Mouse (Mus musculus) forebrain, embryonic 11.5 days (tissue): ENCODE measurements at regions not wholly inside any gene's neighbourhood (a gene's known extent, or its start where the extent isn't known, plus 50 kb on each side); places are given as distances from the start of the nearest gene placed in this dataset.

Source experiments
- ATAC-seq: fragments of 200-750 bp; cut with Nextera tagmentation; replicated peaks from 2 replicates; pipeline ENCODE4 v1.8.0; 2017; ENCODE audit warnings: moderate TSS enrichment; ENCODE audit not compliant: low FRiP score
- DNase-seq: peaks from one replicate; pipeline ENCODE4 v3.0.0-alpha.2; 2017; ENCODE audit warnings: low spot score
- H3K27ac ChIP-seq: fragments of 300-500 bp; sonication (generic); 2 replicates; pipeline ENCODE4 v1.5.1; 2014; ENCODE audit warnings: low read depth, low read length
- H3K27me3 ChIP-seq: fragments of 300-500 bp; sonication (generic); 2 replicates; pipeline ENCODE4 v1.6.1; 2014; ENCODE audit warnings: mild to moderate bottlenecking, low read length, mixed read lengths; ENCODE audit not compliant: control insufficient read depth, insufficient read depth
- H3K36me3 ChIP-seq: fragments of 300-500 bp; sonication (generic); 2 replicates; pipeline ENCODE4 v1.6.1; 2014; ENCODE audit warnings: mild to moderate bottlenecking, low read length, moderate library complexity, mixed read lengths; ENCODE audit not compliant: control insufficient read depth, insufficient read depth
- H3K4me1 ChIP-seq: fragments of 300-500 bp; sonication (generic); replicated peaks from 2 replicates; pipeline ENCODE4 v1.6.1; 2014; ENCODE audit warnings: low read length, mixed read lengths; ENCODE audit not compliant: control insufficient read depth, insufficient read depth
- H3K4me2 ChIP-seq: fragments of 300-500 bp; sonication (generic); 2 replicates; pipeline ENCODE4 v1.6.1; 2014; ENCODE audit warnings: low read depth, mild to moderate bottlenecking, low read length, moderate library complexity, mixed read lengths; ENCODE audit not compliant: severe bottlenecking
- H3K4me3 ChIP-seq: fragments of 300-500 bp; sonication (generic); 2 replicates; pipeline ENCODE4 v1.5.1; 2014; ENCODE audit warnings: low read depth, low read length
- H3K9ac ChIP-seq: fragments of 300-500 bp; sonication (generic); 2 replicates; pipeline ENCODE4 v1.6.1; 2014; ENCODE audit warnings: low read length
- H3K9me3 ChIP-seq: fragments of 300-500 bp; sonication (generic); 2 replicates; pipeline ENCODE4 v1.6.1; 2016; ENCODE audit warnings: low read length, mixed read lengths; ENCODE audit not compliant: control insufficient read depth
- WGBS: fragments of 180-500 bp; shearing (Covaris S2); extraction: QIAGEN DNeasy Blood & Tissue Kit; methylation state at CpG from one replicate; pipeline ENCODE4 v1.1.7; 2014; 5-methylcytosine and 5-hydroxymethylcytosine counted together

- H3K27ac ChIP-seq: no peak overlapping the region
- 85% methylated on average over 4 of the region's 4 CpGs for WGBS
- no peak overlapping the region for H3K4me3 ChIP-seq
- no peak for DNase-seq
- no peak overlapping the region for H3K9ac ChIP-seq
- H3K27me3 ChIP-seq: no peaks in the 10 kb centered on the region
- H3K4me1 ChIP-seq: no peaks in the 10 kb centered on the region
- H3K36me3 ChIP-seq: no peaks in the 10 kb centered on the region
- H3K4me2 ChIP-seq: no peak overlapping the region
- no peaks in the 10 kb centered on the region for H3K9me3 ChIP-seq
- no peak for ATAC-seq
Measured at GRCm38 (mm10) chr4:53351104-53351607, 89.1 kb upstream of the Slc44a1 start.

DNA sequence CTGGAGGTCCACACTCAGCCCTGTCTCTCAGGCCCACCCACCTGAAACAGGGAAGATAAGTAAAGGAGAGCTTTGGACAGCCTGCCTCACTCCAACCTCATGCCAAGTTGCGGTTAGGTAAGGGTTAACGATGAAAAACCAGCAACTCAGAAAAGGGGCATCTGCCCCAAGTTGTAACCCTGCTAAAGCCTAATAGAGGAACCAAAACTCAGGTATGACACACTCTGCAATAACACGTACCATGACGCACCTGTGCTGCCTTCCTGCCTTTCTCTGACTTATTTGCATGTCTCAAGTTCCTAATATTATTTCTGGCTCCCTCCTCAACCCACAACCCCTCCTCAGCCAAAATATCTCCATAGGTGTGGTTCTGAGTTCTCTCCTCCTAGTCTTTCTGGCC is 94.9 kb upstream of the Slc44a1 start:
- Histone ChIP-seq H3K4me1 (no peaks in the 10 kb centered on the region), H3K36me3 (no peaks in the 10 kb centered on the region), H3K9ac (no peak overlapping the region), H3K4me3 (no peak overlapping the region), H3K27me3 (no peaks in the 10 kb centered on the region), H3K9me3 (peaks cover 2% of the 10 kb centered on the region; the same call in 1 of the 2 replicates), H3K27ac (no peak overlapping the region), H3K4me2 (no peak overlapping the region)
- 90% methylated on average over 4 of the region's 4 CpGs for WGBS
- no peak for ATAC-seq
- DNase-seq: no peak

DNA sequence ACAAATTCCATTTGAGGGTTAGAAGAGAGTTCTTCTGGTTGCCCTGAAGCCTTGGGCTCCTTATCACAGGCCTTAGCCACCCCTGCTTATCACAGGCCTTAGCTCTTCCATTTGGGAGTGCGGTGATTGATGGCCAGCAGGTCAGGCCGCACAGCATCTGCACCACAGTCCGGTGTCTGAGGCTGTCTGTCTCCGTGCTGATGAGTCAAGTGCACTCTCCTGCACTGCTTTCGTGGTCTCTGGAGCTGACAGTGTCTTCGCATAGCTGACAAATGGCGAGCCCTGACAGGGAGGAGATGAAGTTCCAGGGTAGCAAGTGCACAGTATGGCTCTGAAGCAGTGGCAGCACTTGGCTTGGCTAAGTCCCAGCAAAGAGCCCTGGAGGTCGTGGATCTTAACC is 95.7 kb upstream of the Slc44a1 start:
- no peaks in the 10 kb centered on the region for H3K36me3 ChIP-seq
- WGBS: 84% methylated on average over 8 of the region's 8 CpGs
- no peak overlapping the region for H3K9ac ChIP-seq
- H3K4me2 ChIP-seq: no peak overlapping the region
- no peaks in the 10 kb centered on the region for H3K27me3 ChIP-seq
- DNase-seq: no peak
- no peak for ATAC-seq
- H3K27ac ChIP-seq: no peak overlapping the region
- peaks cover 2% of the 10 kb centered on the region; the same call in 1 of the 2 replicates for H3K9me3 ChIP-seq
- H3K4me3 ChIP-seq: no peak overlapping the region
- H3K4me1 ChIP-seq: no peaks in the 10 kb centered on the region

GRCm38 (mm10) chr4:53341181-53341580 is 99.0 kb upstream of the Slc44a1 start:
- no peak overlapping the region for H3K4me3 ChIP-seq
- H3K27ac ChIP-seq: no peak overlapping the region
- no peak overlapping the region for H3K9ac ChIP-seq
- H3K27me3 ChIP-seq: no peaks in the 10 kb centered on the region
- DNase-seq (no peak), ATAC-seq (no peak)
- WGBS: 93% methylated on average over 4 of the region's 4 CpGs
- H3K36me3 ChIP-seq: no peaks in the 10 kb centered on the region
- H3K9me3 ChIP-seq: peaks cover 2% of the 10 kb centered on the region; the same call in 1 of the 2 replicates
- H3K4me2 ChIP-seq: no peak overlapping the region
- no peaks in the 10 kb centered on the region for H3K4me1 ChIP-seq

DNA sequence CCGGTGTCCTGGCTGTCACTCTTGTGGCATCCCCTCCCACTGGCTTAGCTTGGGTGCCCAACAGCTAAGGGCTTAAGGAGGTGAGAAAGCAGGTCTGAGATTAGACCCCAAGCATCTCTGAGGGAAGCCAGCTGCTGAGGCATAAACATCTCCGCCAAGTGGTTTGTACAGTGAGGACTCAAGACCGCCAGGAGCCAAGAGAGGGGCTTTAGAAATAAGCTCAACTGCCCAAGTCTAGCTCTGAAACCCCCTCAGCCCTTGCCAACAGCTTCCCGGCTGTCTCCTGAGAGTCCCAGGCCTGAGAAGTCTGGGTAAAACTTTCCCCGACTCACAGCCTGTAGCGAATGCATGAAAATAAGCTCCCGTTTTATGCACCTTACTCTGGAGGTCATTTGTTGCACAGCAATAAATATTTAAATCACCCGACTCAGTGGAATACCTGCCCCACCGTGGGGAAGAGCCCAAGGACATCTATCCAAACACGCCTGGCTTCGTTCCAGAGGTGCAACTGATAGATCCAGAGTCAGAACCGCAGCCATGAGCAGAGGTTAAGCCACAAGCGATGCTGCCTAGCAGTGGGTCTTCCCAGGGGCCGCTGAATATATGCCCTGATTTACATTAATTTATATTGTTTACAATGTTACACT is 100.1 kb upstream of the Slc44a1 start:
- H3K27ac ChIP-seq: no peak overlapping the region
- no peaks in the 10 kb centered on the region for H3K36me3 ChIP-seq
- WGBS: 93% methylated on average over 13 of the region's 14 CpGs
- H3K27me3 ChIP-seq: no peaks in the 10 kb centered on the region
- no peak for DNase-seq
- no peak for ATAC-seq
- no peaks in the 10 kb centered on the region for H3K4me1 ChIP-seq
- H3K4me3 ChIP-seq: no peak overlapping the region
- peaks cover 2% of the 10 kb centered on the region; the same call in 1 of the 2 replicates for H3K9me3 ChIP-seq
- H3K4me2 ChIP-seq: no peak overlapping the region
- no peak overlapping the region for H3K9ac ChIP-seq

DNA sequence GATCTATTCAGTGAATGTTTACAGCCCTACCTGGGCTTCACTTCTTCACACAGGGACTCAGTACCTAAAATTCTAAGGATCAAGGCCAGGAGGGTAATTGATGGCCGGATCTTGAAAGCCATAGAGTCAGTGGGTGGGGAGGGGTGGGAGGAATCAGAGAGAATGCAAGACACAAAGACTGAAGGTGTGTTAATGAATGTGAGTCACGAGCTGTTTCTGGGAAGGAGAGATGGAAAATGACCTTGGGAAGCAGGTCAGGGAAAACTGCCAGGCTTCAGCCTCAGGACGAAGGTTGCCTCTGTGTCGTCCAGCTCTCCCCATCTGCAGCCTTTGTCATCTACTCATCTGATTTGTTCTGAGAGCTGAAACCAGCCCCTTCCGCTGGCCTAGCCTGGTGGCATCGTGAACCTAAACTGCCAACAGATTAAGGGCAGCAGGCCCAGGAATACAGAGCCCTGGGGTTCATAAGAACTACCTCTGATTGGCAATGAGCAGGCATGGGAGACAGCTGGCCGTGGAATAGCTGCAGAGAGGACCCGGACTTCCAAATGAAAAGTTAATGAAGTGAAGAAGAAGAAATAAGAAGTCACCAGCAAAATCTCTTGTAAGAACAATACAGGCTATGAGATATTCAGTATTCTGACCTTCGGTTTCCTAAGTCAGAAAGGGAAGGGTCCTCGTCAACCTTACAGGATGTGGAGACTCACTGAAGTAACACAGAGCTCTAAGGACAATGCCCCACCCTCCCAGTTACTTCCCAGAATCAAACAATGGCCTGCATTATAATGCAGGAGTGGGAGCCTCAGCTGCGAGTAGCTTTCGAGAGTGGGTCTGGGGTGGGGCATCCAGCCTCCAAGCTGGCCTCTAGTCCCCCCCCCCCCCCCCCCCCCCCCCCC is 100.8 kb upstream of the Slc44a1 start:
- DNase-seq: no peak
- Histone ChIP-seq H3K4me1 (no peaks in the 10 kb centered on the region), H3K9me3 (peaks cover 2% of the 10 kb centered on the region; the same call in 1 of the 2 replicates), H3K4me3 (no peak overlapping the region), H3K4me2 (no peak overlapping the region), H3K27ac (no peak overlapping the region), H3K36me3 (no peaks in the 10 kb centered on the region), H3K27me3 (no peaks in the 10 kb centered on the region), H3K9ac (no peak overlapping the region)
- no peak for ATAC-seq
- 52% methylated on average over 12 of the region's 12 CpGs for WGBS

GRCm38 (mm10) chr4:53338479-53338878 is 101.7 kb upstream of the Slc44a1 start:
- Histone ChIP-seq H3K27ac (no peak overlapping the region), H3K4me2 (no peak overlapping the region), H3K4me3 (no peak overlapping the region), H3K9me3 (peaks cover 2% of the 10 kb centered on the region; the same call in 1 of the 2 replicates), H3K36me3 (no peaks in the 10 kb centered on the region), H3K4me1 (no peaks in the 10 kb centered on the region), H3K27me3 (no peaks in the 10 kb centered on the region), H3K9ac (no peak overlapping the region)
- WGBS: 84% methylated on average over 4 of the region's 4 CpGs
- no peak for DNase-seq
- no peak for ATAC-seq

DNA sequence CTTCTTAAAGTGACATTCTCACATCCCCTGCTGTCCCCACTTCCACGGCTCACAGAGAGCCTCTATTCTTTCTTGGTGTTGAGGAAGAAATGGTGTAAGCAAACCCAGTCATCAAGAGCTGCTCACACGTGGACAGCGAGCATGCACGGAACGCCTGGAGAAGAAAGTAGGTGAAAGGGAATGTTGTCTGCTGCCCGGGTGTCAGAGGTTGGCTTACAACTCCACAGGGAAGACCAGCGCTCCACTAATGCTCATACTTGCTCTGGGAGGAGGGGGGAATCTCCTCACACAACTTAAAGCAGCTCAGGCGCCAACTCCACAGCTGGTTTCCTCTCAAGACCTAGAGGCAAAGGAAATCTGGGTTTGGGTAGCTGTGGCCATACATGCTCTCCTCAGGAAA is 102.4 kb upstream of the Slc44a1 start:
- Histone ChIP-seq H3K36me3 (no peaks in the 10 kb centered on the region), H3K9me3 (peaks cover 2% of the 10 kb centered on the region; the same call in 1 of the 2 replicates), H3K4me2 (no peak overlapping the region), H3K4me3 (no peak overlapping the region), H3K4me1 (no peaks in the 10 kb centered on the region), H3K27me3 (no peaks in the 10 kb centered on the region), H3K27ac (no peak overlapping the region), H3K9ac (no peak overlapping the region)
- 41% methylated on average over 8 of the region's 8 CpGs for WGBS
- ATAC-seq: no peak
- DNase-seq: no peak
